Mouse (Mus musculus): Measurements from ENCODE around the gene Psmb10. TPM values are rescaled to one million over a fixed set of nuclear protein-coding genes. Genes with fewer than 3 reads are reported as not detected.

Gene Psmb10
- total and polyA plus RNA-seq, 3 experiments: 136 to 228 (median 227) TPM

DNA sequence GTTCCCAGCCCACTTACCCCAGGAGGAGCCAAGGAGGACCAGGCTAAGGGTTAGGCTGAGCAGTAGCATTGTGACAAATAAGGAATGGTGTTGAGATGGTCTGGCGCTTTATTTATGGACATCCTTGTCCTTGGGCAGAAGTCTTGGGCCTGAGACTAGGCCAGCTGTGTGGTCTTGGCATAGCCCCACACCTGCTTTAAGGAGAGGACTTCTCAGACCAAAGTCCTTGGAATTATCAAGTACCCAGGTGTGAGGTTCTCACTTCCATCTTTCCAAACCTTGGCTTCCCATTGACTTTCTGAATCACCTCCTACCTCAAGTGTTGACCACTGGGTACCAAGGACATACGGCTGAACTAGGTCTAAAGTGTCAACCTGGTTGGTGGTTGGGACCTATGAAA is 4.5 kb downstream of the Psmb10 start, which contains the start of gene Ctrl:
TSS of gene Ctrl (minus strand) at position 101 of the 400 bp plus-strand sequence.
- in situ Hi-C loops (cut with MboI; ENCODE audit: low pct_ligation_motif_present, low pct_unique_long_range_greater_than_20kb, low sequenced_read_pairs) (no loop called here), dilution Hi-C loops (cut with MboI; ENCODE audit: extremely low pct_ligation_motif_present, extremely low pct_unique_long_range_greater_than_20kb, low sequenced_read_pairs) (no loop called here)
- H3K79me2 ChIP-seq (replicated peaks; ENCODE audit: control insufficient read depth, extremely low read depth, insufficient read depth, poor library complexity, severe bottlenecking): no peaks in the 10 kb centered on the region
- no peak for DNase-seq (ENCODE audit: extremely low read depth)
- H3K36me3 ChIP-seq (replicated peaks in 1 of 2; ENCODE audit: control insufficient read depth in 1 of 2, insufficient read depth in 1 of 2, low read length in 1 of 2): peaks cover 27 to 71% of the 10 kb centered on the region in 2 experiments
- H3K4me2 ChIP-seq (ENCODE audit: insufficient read depth, low read depth, poor library complexity, severe bottlenecking): no peak within 1 kb of the TSS
- no peak within 1 kb of the TSS for H3K4me3 ChIP-seq (replicated peaks in 1 of 3; ENCODE audit: low read depth in 2 of 3, low read length in 2 of 3, poor library complexity in 1 of 3)
- H3K9me3 ChIP-seq (replicated peaks; ENCODE audit: low read length): no peaks in the 10 kb centered on the region
- H3K4me1 ChIP-seq (ENCODE audit: control insufficient read depth in 1 of 2, insufficient read depth in 2 of 2): peaks cover 3 to 23% of the 10 kb centered on the region in 2 experiments; a peak in 3 of 4 replicates
- H3K9ac ChIP-seq (ENCODE audit: insufficient read depth, low read depth): no peak within 1 kb of the TSS
- H3K27me3 ChIP-seq (replicated peaks): no peaks in the 10 kb centered on the region
- TF ChIP-seq POLR2A (IDR thresholded peaks at IDR 0.05; ENCODE audit: low read depth, low read length): no peak
- no peak for TF ChIP-seq NRF1 (IDR thresholded peaks at IDR 0.05; ENCODE audit: low read depth, low read length)
- no peak for TF ChIP-seq JUN (IDR thresholded peaks at IDR 0.05; ENCODE audit: insufficient read depth, low read depth, low read length)
- no peak for TF ChIP-seq SMC3 (IDR thresholded peaks at IDR 0.05; ENCODE audit: low read depth, low read length)
- TF ChIP-seq POLR2AphosphoS2 (IDR thresholded peaks at IDR 0.05; ENCODE audit: low read depth, low read length): no peak
- TF ChIP-seq MEF2A (IDR thresholded peaks at IDR 0.05; ENCODE audit: borderline replicate concordance, low read depth, low read length): no peak
- H3K27ac ChIP-seq (ENCODE audit: insufficient read depth, low read depth): no peak within 1 kb of the TSS

- in situ Hi-C loops (cut with MboI; ENCODE audit: low pct_ligation_motif_present, low pct_unique_long_range_greater_than_20kb, low sequenced_read_pairs): no loop called here
- Histone ChIP-seq H3K4me3 (replicated peaks in 1 of 3; ENCODE audit: low read depth in 2 of 3, low read length in 2 of 3, poor library complexity in 1 of 3) (no peak overlapping the region), H3K36me3 (replicated peaks in 1 of 2; ENCODE audit: control insufficient read depth in 1 of 2, insufficient read depth in 1 of 2, low read length in 1 of 2) (peaks cover 27 to 72% of the 10 kb centered on the region in 2 experiments), H3K4me2 (ENCODE audit: insufficient read depth, low read depth, poor library complexity, severe bottlenecking) (no peak overlapping the region), H3K4me1 (ENCODE audit: control insufficient read depth in 1 of 2, insufficient read depth in 2 of 2) (peaks cover 3 to 21% of the 10 kb centered on the region in 2 experiments; a peak in 3 of 4 replicates), H3K9ac (ENCODE audit: insufficient read depth, low read depth) (no peak overlapping the region), H3K9me3 (replicated peaks; ENCODE audit: low read length) (no peaks in the 10 kb centered on the region), H3K27me3 (replicated peaks) (no peaks in the 10 kb centered on the region), H3K79me2 (replicated peaks; ENCODE audit: control insufficient read depth, extremely low read depth, insufficient read depth, poor library complexity, severe bottlenecking) (no peaks in the 10 kb centered on the region), H3K27ac (ENCODE audit: insufficient read depth, low read depth) (no peak overlapping the region)
- DNase-seq (ENCODE audit: extremely low read depth): no peak
- TF ChIP-seq ZMIZ1 (IDR thresholded peaks at IDR 0.05; ENCODE audit: low read depth, low read length) (no peak), JUN (IDR thresholded peaks at IDR 0.05; ENCODE audit: insufficient read depth, low read depth, low read length) (no peak), GABPA (IDR thresholded peaks at IDR 0.05; ENCODE audit: insufficient replicate concordance, low read depth, low read length) (no peak), SMC3 (IDR thresholded peaks at IDR 0.05; ENCODE audit: low read depth, low read length) (no peak), PAX5 (IDR thresholded peaks at IDR 0.05; ENCODE audit: low read length) (no peak), MAZ (IDR thresholded peaks at IDR 0.05; ENCODE audit: low read depth, low read length) (no peak), CTCF (conservative IDR thresholded peaks at IDR 0.05 in 1 of 2, IDR thresholded peaks at IDR 0.05 in 1 of 2; ENCODE audit: low read depth in 2 of 2, low read length in 2 of 2) (no peak), RAD21 (IDR thresholded peaks at IDR 0.05; ENCODE audit: low read depth, low read length) (no peak), ELF1 (IDR thresholded peaks at IDR 0.05; ENCODE audit: low read depth, low read length) (no peak), HCFC1 (IDR thresholded peaks at IDR 0.05; ENCODE audit: low read depth, low read length) (no peak), USF2 (conservative IDR thresholded peaks at IDR 0.05; ENCODE audit: low read depth, low read length) (no peak), CHD1 (IDR thresholded peaks at IDR 0.05; ENCODE audit: low read depth, low read length) (no peak), NRF1 (IDR thresholded peaks at IDR 0.05; ENCODE audit: low read depth, low read length) (no peak), ZC3H11A (IDR thresholded peaks at IDR 0.05; ENCODE audit: low read depth, low read length) (no peak), MEF2A (IDR thresholded peaks at IDR 0.05; ENCODE audit: borderline replicate concordance, low read depth, low read length) (no peak), UBTF (IDR thresholded peaks at IDR 0.05; ENCODE audit: low read depth, low read length) (no peak), MAFK (IDR thresholded peaks at IDR 0.05; ENCODE audit: insufficient replicate concordance, low read length) (no peak), BHLHE40 (IDR thresholded peaks at IDR 0.05; ENCODE audit: low read depth, low read length) (no peak), MYC (IDR thresholded peaks at IDR 0.05; ENCODE audit: low read depth, low read length) (no peak)
- dilution Hi-C loops (cut with MboI; ENCODE audit: extremely low pct_ligation_motif_present, extremely low pct_unique_long_range_greater_than_20kb, low sequenced_read_pairs): no loop called here
Measured at GRCm38 (mm10) chr8:105932525-105932924, 5.7 kb downstream of the Psmb10 start.
